12 mouse cellular contexts compared by ENCODE assay signal in the genomic region with DNA sequence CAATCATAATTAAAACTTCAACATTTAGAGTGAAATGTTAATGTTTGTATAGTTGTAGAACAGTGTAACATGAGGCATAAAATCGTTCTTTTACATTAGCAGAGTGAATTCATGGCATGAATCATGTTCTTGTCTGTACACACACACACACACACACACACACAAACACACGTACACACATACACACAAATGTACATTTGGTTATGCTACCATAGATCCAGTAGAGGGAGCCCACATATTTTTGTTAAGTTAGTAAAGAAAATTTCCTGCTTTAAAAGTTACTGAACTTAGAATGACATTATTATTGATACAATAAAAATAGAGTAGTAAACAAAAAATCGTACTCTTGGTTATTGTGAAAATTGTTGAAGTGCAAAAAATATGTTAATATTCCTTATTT. TPM values are rescaled to one million over a fixed set of nuclear protein-coding genes. Genes with fewer than 3 reads are reported as not detected.
DNase-seq lines count a peak whose midpoint lies in the region; ATAC-seq and TF ChIP-seq lines count a peak whose summit lies in the region.
"Had no signal": no experiment of that assay in that cellular context is flagged by ENCODE, and none has a peak within 500 bp of the region (broad histone marks: within the 10 kb centered on the region; RNA-seq: fewer than 3 reads in every experiment).

No protein-coding gene starts in this region.

- H3K4me2 ChIP-seq in midbrain, embryonic 14.5 days (ENCODE audit: low read length) = no peak overlapping the region
- H3K4me2 ChIP-seq in stomach, postnatal 0 days (replicated peaks; ENCODE audit: low read depth) = no peak overlapping the region
- H3K4me2 ChIP-seq: midbrain, embryonic 12.5 days; stomach, embryonic 15.5 days had no signal

- TF ChIP-seq POLR2A in heart, adult 2 months (IDR thresholded peaks at IDR 0.05; ENCODE audit: insufficient read depth, low read depth, low read length) = no peak

- intact Hi-C loops in heart, adult 2 months (cut with DNase I) = loop anchor here (2.0 kb wide), 1 partner anchor 110 kb away; no protein-coding TSS in a partner anchor

- no peak for TF ChIP-seq EP300 in heart, adult 2 months (IDR thresholded peaks at IDR 0.05; ENCODE audit: insufficient read depth, low read depth, low read length)
- TF ChIP-seq EP300 in stomach, postnatal 0 days (optimal IDR thresholded peaks at IDR 0.05) = no peak

- H3K9ac ChIP-seq in heart, adult 2 months (ENCODE audit: low read depth, low read length) = no peak overlapping the region
- H3K9ac ChIP-seq in midbrain, embryonic 14.5 days (replicated peaks; ENCODE audit: low read length) = no peak overlapping the region
- no peak overlapping the region for H3K9ac ChIP-seq in stomach, postnatal 0 days (ENCODE audit: low read length)
- H3K9ac ChIP-seq: midbrain, embryonic 12.5 days; stomach, embryonic 15.5 days had no signal

- peak; percentile 61 for TF ChIP-seq CTCF in heart, adult 2 months (IDR thresholded peaks at IDR 0.05)
- peak; percentile 66 for TF ChIP-seq CTCF in stomach, postnatal 0 days (IDR thresholded peaks at IDR 0.05; ENCODE audit: low read depth)

- H3K36me3 ChIP-seq in heart, adult 2 months (ENCODE audit: control insufficient read depth, insufficient read depth, low read length) = no peaks in the 10 kb centered on the region
- no peaks in the 10 kb centered on the region for H3K36me3 ChIP-seq in midbrain, embryonic 14.5 days (ENCODE audit: control insufficient read depth, insufficient read depth, low read length)
- H3K36me3 ChIP-seq in midbrain, embryonic 10.5 days = no peaks in the 10 kb centered on the region
- no peaks in the 10 kb centered on the region for H3K36me3 ChIP-seq in stomach, postnatal 0 days (ENCODE audit: control insufficient read depth, insufficient read depth, low read length)
- H3K36me3 ChIP-seq: midbrain, embryonic 12.5 days; stomach, embryonic 15.5 days had no signal

- WGBS in heart, adult 2 months = 37% methylated on average over 3 of the region's 3 CpGs
- WGBS in midbrain, embryonic 14.5 days = 76% methylated on average over 3 of the region's 3 CpGs
- 84% methylated on average over 3 of the region's 3 CpGs for WGBS in midbrain, embryonic 10.5 days
- 31% methylated on average over 3 of the region's 3 CpGs for WGBS in stomach, postnatal 0 days

- no peak for DNase-seq in heart, adult 2 months
- DNase-seq in heart, adult 18-20 months = no peak
- DNase-seq in midbrain, embryonic 14.5 days = peak; percentile 49
- DNase-seq in midbrain, embryonic 10.5 days (ENCODE audit: low spot score) = no peak
- DNase-seq in adipocyte (ENCODE audit: low spot score) = peak; percentile 21
- no peak for DNase-seq in stomach, postnatal 0 days (ENCODE audit: low spot score)
- no peak for DNase-seq in lung, adult 18-20 months
- DNase-seq in kidney, postnatal 10 days = no peak
- DNase-seq: gastrocnemius, postnatal 14 days; right cerebral cortex, postnatal 25 days had no signal

- ATAC-seq in midbrain, embryonic 14.5 days (ENCODE audit: low FRiP score, low TSS enrichment) = no peak
- ATAC-seq in stomach, postnatal 0 days (ENCODE audit: low FRiP score, low TSS enrichment) = no peak

- no peaks in the 10 kb centered on the region for H3K27me3 ChIP-seq in heart, adult 2 months (ENCODE audit: control insufficient read depth, insufficient read depth, low read length)
- no peaks in the 10 kb centered on the region for H3K27me3 ChIP-seq in midbrain, embryonic 14.5 days (ENCODE audit: control insufficient read depth, insufficient read depth, low read length)
- H3K27me3 ChIP-seq in midbrain, embryonic 10.5 days (ENCODE audit: low read depth, poor library complexity, severe bottlenecking) = no peaks in the 10 kb centered on the region
- no peaks in the 10 kb centered on the region for H3K27me3 ChIP-seq in stomach, postnatal 0 days (ENCODE audit: control insufficient read depth, insufficient read depth, low read length)
- H3K27me3 ChIP-seq: midbrain, embryonic 12.5 days; stomach, embryonic 15.5 days had no signal

- no peak overlapping the region for H3K27ac ChIP-seq in heart, adult 2 months
- H3K27ac ChIP-seq in midbrain, embryonic 14.5 days (replicated peaks; ENCODE audit: low read depth, low read length) = no peak overlapping the region
- H3K27ac ChIP-seq in midbrain, embryonic 10.5 days (replicated peaks) = no peak overlapping the region
- no peak overlapping the region for H3K27ac ChIP-seq in stomach, postnatal 0 days (replicated peaks)
- H3K27ac ChIP-seq: midbrain, embryonic 12.5 days; stomach, embryonic 15.5 days had no signal

- no peak overlapping the region for H3K4me3 ChIP-seq in heart, adult 2 months
- no peak overlapping the region for H3K4me3 ChIP-seq in midbrain, embryonic 14.5 days (replicated peaks; ENCODE audit: low read depth, low read length)
- no peak overlapping the region for H3K4me3 ChIP-seq in midbrain, embryonic 10.5 days
- H3K4me3 ChIP-seq in stomach, postnatal 0 days (ENCODE audit: low read depth, low read length) = no peak overlapping the region
- H3K4me3 ChIP-seq: midbrain, embryonic 12.5 days; stomach, embryonic 15.5 days had no signal

- no peaks in the 10 kb centered on the region for H3K79me2 ChIP-seq in heart, adult 2 months (replicated peaks; ENCODE audit: control insufficient read depth, insufficient read depth, low read length)

- no peaks in the 10 kb centered on the region for H3K4me1 ChIP-seq in heart, adult 2 months (ENCODE audit: control insufficient read depth, insufficient read depth, low read length)
- H3K4me1 ChIP-seq in midbrain, embryonic 14.5 days (ENCODE audit: control insufficient read depth, insufficient read depth, low read length) = no peaks in the 10 kb centered on the region
- no peaks in the 10 kb centered on the region for H3K4me1 ChIP-seq in midbrain, embryonic 10.5 days
- no peaks in the 10 kb centered on the region for H3K4me1 ChIP-seq in stomach, postnatal 0 days (replicated peaks; ENCODE audit: control insufficient read depth, insufficient read depth)
- H3K4me1 ChIP-seq: midbrain, embryonic 12.5 days; stomach, embryonic 15.5 days had no signal

- no peaks in the 10 kb centered on the region for H3K9me3 ChIP-seq in midbrain, embryonic 14.5 days (ENCODE audit: control insufficient read depth, low read length)
- no peaks in the 10 kb centered on the region for H3K9me3 ChIP-seq in midbrain, embryonic 10.5 days (replicated peaks)
- no peaks in the 10 kb centered on the region for H3K9me3 ChIP-seq in stomach, postnatal 0 days (ENCODE audit: control insufficient read depth, low read length)
- H3K9me3 ChIP-seq: midbrain, embryonic 12.5 days; stomach, embryonic 15.5 days had no signal

RNA-seq across cellular contexts. Expression of a gene that starts 7.7 kb away (rescaled TPM):
- total RNA-seq in heart, adult 2 months (2021) = 10 to 100 TPM; 18.6 to 19.0 TPM
- polyA plus RNA-seq in heart, adult 2 months (2012; rRNA removed) = 6.9 and 9.8 TPM in 2 replicates
- 10 to 100 TPM; 18.1 to 18.6 TPM for total RNA-seq in heart, adult 18-20 months (2021)
- 46.2 and 47.3 TPM in 2 replicates for polyA plus RNA-seq in midbrain, embryonic 14.5 days (2014; fragmentation: Nextera tagmentation; extraction: Ambion mirVana)
- polyA plus RNA-seq in midbrain, embryonic 10.5 days (2016; fragmentation: Nextera tagmentation; extraction: Ambion mirVana) = 32.4 and 32.9 TPM in 2 replicates
- polyA plus RNA-seq in stomach, postnatal 0 days (2015; fragmentation: Nextera tagmentation; extraction: Ambion mirVana) = 15.2 and 15.6 TPM in 2 replicates

Comparison
In these comparisons a context has a peak if more than half of its experiments do, and no peak if none do; other contexts are left out.
1. DNase-seq: peak in midbrain, embryonic 14.5 days (single experiment) and adipocyte (single experiment); none in heart, adult 2 months (0 of 2), heart, adult 18-20 months (0 of 2), midbrain, embryonic 10.5 days (single experiment), stomach, postnatal 0 days (single experiment), lung, adult 18-20 months (0 of 2) and kidney, postnatal 10 days (single experiment).